Mouse (Mus musculus) stomach, embryonic 15.5 days (tissue): ENCODE results near the gene Sympk. TPM values are rescaled to one million over a fixed set of nuclear protein-coding genes. Genes with fewer than 3 reads are reported as not detected.

Experiments used
- ATAC-seq: fragments of 200-750 bp; cut with Nextera tagmentation; 2 replicates; pipeline ENCODE4 v1.8.0; 2017; ENCODE audit warnings: low read depth, moderate number of reproducible peaks, moderate TSS enrichment; ENCODE audit not compliant: insufficient read depth, low FRiP score
- H3K27ac ChIP-seq: fragments of 300-500 bp; sonication (generic); 2 replicates; pipeline ENCODE4 v1.5.1; 2015; ENCODE audit warnings: mild to moderate bottlenecking, inconsistent platforms
- H3K27me3 ChIP-seq: fragments of 300-500 bp; sonication (generic); replicated peaks from 2 replicates; pipeline ENCODE4 v1.6.1; 2015; ENCODE audit warnings: inconsistent platforms
- H3K36me3 ChIP-seq: fragments of 300-500 bp; sonication (generic); 2 replicates; pipeline ENCODE4 v1.6.1; 2015; ENCODE audit warnings: inconsistent platforms
- H3K4me1 ChIP-seq: fragments of 300-500 bp; sonication (generic); 2 replicates; pipeline ENCODE4 v1.6.1; 2015; ENCODE audit warnings: inconsistent platforms
- H3K4me2 ChIP-seq: fragments of 300-500 bp; sonication (generic); 2 replicates; pipeline ENCODE4 v1.6.1; 2015; ENCODE audit warnings: mild to moderate bottlenecking, inconsistent platforms
- H3K4me3 ChIP-seq: fragments of 300-500 bp; sonication (generic); replicated peaks from 2 replicates; pipeline ENCODE4 v1.5.1; 2015; ENCODE audit warnings: inconsistent platforms
- H3K9ac ChIP-seq: fragments of 300-500 bp; sonication (generic); 2 replicates; pipeline ENCODE4 v1.6.1; 2015; ENCODE audit warnings: inconsistent platforms
- H3K9me3 ChIP-seq: fragments of 300-500 bp; sonication (generic); 2 replicates; pipeline ENCODE4 v1.6.1; 2016; ENCODE audit warnings: inconsistent platforms
- WGBS: fragments of 180-500 bp; shearing (Covaris S2); methylation state at CpG from one replicate; pipeline ENCODE4 v1.1.7; 2015; 5-methylcytosine and 5-hydroxymethylcytosine counted together
- polyA plus RNA-seq: library from polyadenylated mRNA; unstranded; fragments of >200 nt; fragmentation: Nextera tagmentation; extraction: Ambion mirVana; gene quantifications from 2 replicates; pipeline ENCODE4 v1.2.1, GENCODE M21; 2015

Sympk gene
- polyA plus RNA-seq, 1 experiment from 2014 or later: 28.1 TPM

- H3K4me1 ChIP-seq: peaks cover 37% of the 10 kb centered on the region
- 45% methylated on average over 10 of the region's 10 CpGs for WGBS
- H3K36me3 ChIP-seq: peaks cover 5% of the 10 kb centered on the region
- H3K4me2 ChIP-seq: peak overlapping the region; percentile 54
- ATAC-seq: no peak
- H3K9me3 ChIP-seq: no peaks in the 10 kb centered on the region
- H3K9ac ChIP-seq: 0 out of 2 replicates have a peak overlapping the region, but pooled peaks have one; percentile 22
- H3K4me3 ChIP-seq: peak overlapping the region; percentile 39
- no peaks in the 10 kb centered on the region for H3K27me3 ChIP-seq
- H3K27ac ChIP-seq: peak overlapping the region; percentile 81; the same call in 1 of the 2 replicates
Observed at GRCm38 (mm10) chr7:19000421-19000820, 23.8 kb upstream of the Sympk start.

GRCm38 (mm10) chr7:19001066-19001806, 22.9 kb upstream of the Sympk start:
- no peak for ATAC-seq
- Histone ChIP-seq H3K4me2 (peak overlapping the region; percentile 54), H3K4me1 (peaks cover 45% of the 10 kb centered on the region), H3K27ac (peak overlapping the region; percentile 81), H3K4me3 (peak overlapping the region; percentile 39), H3K36me3 (peaks cover 8% of the 10 kb centered on the region), H3K27me3 (no peaks in the 10 kb centered on the region), H3K9me3 (no peaks in the 10 kb centered on the region), H3K9ac (0 out of 2 replicates have a peak overlapping the region, but pooled peaks have one; percentile 22)
- 29% methylated on average over 18 of the region's 18 CpGs for WGBS

- ATAC-seq: no peak
- 60% methylated on average over 3 of the region's 3 CpGs for WGBS
- peaks cover 8% of the 10 kb centered on the region for H3K36me3 ChIP-seq
- H3K27me3 ChIP-seq: no peaks in the 10 kb centered on the region
- H3K9me3 ChIP-seq: no peaks in the 10 kb centered on the region
- H3K4me2 ChIP-seq: peak overlapping the region; percentile 61; the same call in 1 of the 2 replicates
- H3K27ac ChIP-seq: peak overlapping the region; percentile 81
- peaks cover 49% of the 10 kb centered on the region for H3K4me1 ChIP-seq
- no peak overlapping the region for H3K9ac ChIP-seq
- no peak overlapping the region; the same call in 1 of the 2 replicates for H3K4me3 ChIP-seq
Observed at GRCm38 (mm10) chr7:19001807-19002085, 22.4 kb upstream of the Sympk start.

- ATAC-seq: no peak
- peak overlapping the region; percentile 61 for H3K4me2 ChIP-seq
- WGBS: 11% methylated on average over 4 of the region's 4 CpGs
- peak overlapping the region; percentile 42 for H3K4me3 ChIP-seq
- H3K27me3 ChIP-seq: no peaks in the 10 kb centered on the region
- H3K4me1 ChIP-seq: peaks cover 53% of the 10 kb centered on the region
- no peaks in the 10 kb centered on the region for H3K9me3 ChIP-seq
- H3K9ac ChIP-seq: no peak overlapping the region
- peak overlapping the region; percentile 81 for H3K27ac ChIP-seq
- peaks cover 9% of the 10 kb centered on the region for H3K36me3 ChIP-seq
Observed at GRCm38 (mm10) chr7:19002115-19002514, 22.1 kb upstream of the Sympk start.

- no peaks in the 10 kb centered on the region for H3K9me3 ChIP-seq
- peak overlapping the region; percentile 42 for H3K4me3 ChIP-seq
- H3K4me1 ChIP-seq: peaks cover 53% of the 10 kb centered on the region
- H3K9ac ChIP-seq: peak overlapping the region; percentile 29; the same call in 1 of the 2 replicates
- peak overlapping the region; percentile 61 for H3K4me2 ChIP-seq
- H3K36me3 ChIP-seq: peaks cover 15% of the 10 kb centered on the region
- peak; percentile 27; the same call in 1 of the 2 replicates for ATAC-seq
- H3K27me3 ChIP-seq: no peaks in the 10 kb centered on the region
- WGBS: 2% methylated on average over 17 of the region's 17 CpGs
- peak overlapping the region; percentile 81 for H3K27ac ChIP-seq
Observed at GRCm38 (mm10) chr7:19002848-19003498, 21.2 kb upstream of the Sympk start.

GRCm38 (mm10) chr7:19003902-19004630, 20.1 kb upstream of the Sympk start, which contains the start of gene Irf2bp1:
TSS of gene Irf2bp1 (plus strand) at chr7:19004044.
- H3K36me3 ChIP-seq: peaks cover 15% of the 10 kb centered on the region
- H3K27ac ChIP-seq: peak within 1 kb of the TSS; percentile 98
- no peaks in the 10 kb centered on the region for H3K9me3 ChIP-seq
- peak within 1 kb of the TSS; percentile 86 for H3K4me3 ChIP-seq
- H3K9ac ChIP-seq: peak within 1 kb of the TSS; percentile 84
- peak within 1 kb of the TSS; percentile 95 for H3K4me2 ChIP-seq
- WGBS: under 1% methylated on average over 83 of the region's 90 CpGs
- H3K27me3 ChIP-seq: no peaks in the 10 kb centered on the region
- peaks cover 57% of the 10 kb centered on the region for H3K4me1 ChIP-seq
- ATAC-seq: peak; percentile 30; the same call in 1 of the 2 replicates

GRCm38 (mm10) chr7:19004631-19005079, 19.5 kb upstream of the Sympk start:
- H3K27me3 ChIP-seq: no peaks in the 10 kb centered on the region
- H3K4me3 ChIP-seq: peak overlapping the region; percentile 86
- peaks cover 15% of the 10 kb centered on the region for H3K36me3 ChIP-seq
- H3K4me1 ChIP-seq: peaks cover 62% of the 10 kb centered on the region
- ATAC-seq: no peak
- peak overlapping the region; percentile 84 for H3K9ac ChIP-seq
- peak overlapping the region; percentile 98 for H3K27ac ChIP-seq
- no peaks in the 10 kb centered on the region for H3K9me3 ChIP-seq
- H3K4me2 ChIP-seq: peak overlapping the region; percentile 95
- WGBS: 6% methylated on average over 30 of the region's 34 CpGs

- peak overlapping the region; percentile 84; the same call in 1 of the 2 replicates for H3K9ac ChIP-seq
- no peak overlapping the region for H3K27ac ChIP-seq
- H3K4me2 ChIP-seq: peak overlapping the region; percentile 95
- peak overlapping the region; percentile 86 for H3K4me3 ChIP-seq
- peaks cover 15% of the 10 kb centered on the region for H3K36me3 ChIP-seq
- no peaks in the 10 kb centered on the region for H3K9me3 ChIP-seq
- WGBS: 67% methylated on average over 34 of the region's 34 CpGs
- ATAC-seq: no peak
- H3K4me1 ChIP-seq: peaks cover 62% of the 10 kb centered on the region
- no peaks in the 10 kb centered on the region for H3K27me3 ChIP-seq
Observed at GRCm38 (mm10) chr7:19005417-19006121, 18.6 kb upstream of the Sympk start.

GRCm38 (mm10) chr7:19006476-19006875, 17.7 kb upstream of the Sympk start:
- peaks cover 15% of the 10 kb centered on the region for H3K36me3 ChIP-seq
- H3K27ac ChIP-seq: peak overlapping the region; percentile 85
- no peaks in the 10 kb centered on the region for H3K27me3 ChIP-seq
- WGBS: 5% methylated on average over 12 of the region's 12 CpGs
- no peak for ATAC-seq
- peak overlapping the region; percentile 95 for H3K4me2 ChIP-seq
- peak overlapping the region; percentile 86; the same call in 1 of the 2 replicates for H3K4me3 ChIP-seq
- H3K9me3 ChIP-seq: no peaks in the 10 kb centered on the region
- H3K4me1 ChIP-seq: peaks cover 57% of the 10 kb centered on the region
- H3K9ac ChIP-seq: no peak overlapping the region

- Histone ChIP-seq H3K9ac (no peak overlapping the region), H3K4me2 (peak overlapping the region; percentile 39), H3K36me3 (peaks cover 15% of the 10 kb centered on the region), H3K4me1 (peaks cover 56% of the 10 kb centered on the region), H3K9me3 (no peaks in the 10 kb centered on the region), H3K27ac (peak overlapping the region; percentile 85), H3K27me3 (no peaks in the 10 kb centered on the region), H3K4me3 (peak overlapping the region; percentile 8; the same call in 1 of the 2 replicates)
- WGBS: 54% methylated on average over 13 of the region's 13 CpGs
- ATAC-seq: peak; percentile 70
Observed at GRCm38 (mm10) chr7:19007026-19007977, 16.9 kb upstream of the Sympk start.
